Mouse (Mus musculus) gastrocnemius, postnatal 10 days (tissue): ENCODE measurements around the gene Mb. TPM values are rescaled to one million over a fixed set of nuclear protein-coding genes. Genes with fewer than 3 reads are reported as not detected.

Experiments
- DNase-seq: peaks from one replicate; pipeline ENCODE4 v3.0.0; 2021; ENCODE audit warnings: mixed read lengths
- total RNA-seq, 2 experiments: library from RNA; stranded (reverse); gene quantifications; 2 replicates each; pipeline ENCODE4 v1.2.3; 2021

The Mb gene
- total RNA-seq, 2 experiments from 2014 or later: 415 to 512 TPM

GRCm38 (mm10) chr15:76979799-76980198 is 70.7 kb downstream of the Mb start:
- no peak for DNase-seq

- no peak for DNase-seq
Measured at GRCm38 (mm10) chr15:76976619-76977018, 73.9 kb downstream of the Mb start.

GRCm38 (mm10) chr15:76973855-76974651 is 76.4 kb downstream of the Mb start:
- DNase-seq: peak; percentile 85

- DNase-seq: no peak
Measured at GRCm38 (mm10) chr15:76973272-76973854, 77.1 kb downstream of the Mb start.

GRCm38 (mm10) chr15:76972661-76973060 is 77.8 kb downstream of the Mb start:
- DNase-seq: no peak

Other genes with a start within 250 kb of the Mb start
- gene Zfp251, start 179.2 kb downstream of the Mb start, total RNA-seq: 10 to 100 TPM in 1 of 2 experiments, 1 to 10 TPM in 1; 9.0 to 11.0 TPM
- gene Zfp7, start 171.4 kb downstream of the Mb start, total RNA-seq: 1 to 10 TPM in 1 of 2 experiments, under 1 TPM in 1; 0.59 to 2.0 TPM
- not detected for gene Gm49527, start 171.3 kb downstream of the Mb start, total RNA-seq
- 1 to 10 TPM; 2.9 to 4.2 TPM for gene Zfp647, start 125.2 kb downstream of the Mb start, total RNA-seq
- gene 1110038F14Rik, start 102.2 kb downstream of the Mb start, total RNA-seq: 10 to 100 TPM; 30.7 to 33.0 TPM
- gene Apol6, start 5.9 kb downstream of the Mb start, total RNA-seq: 10 to 100 TPM; 15.0 to 18.9 TPM